ENCODE assay signal across 8 mouse cellular contexts in the genomic region with DNA sequence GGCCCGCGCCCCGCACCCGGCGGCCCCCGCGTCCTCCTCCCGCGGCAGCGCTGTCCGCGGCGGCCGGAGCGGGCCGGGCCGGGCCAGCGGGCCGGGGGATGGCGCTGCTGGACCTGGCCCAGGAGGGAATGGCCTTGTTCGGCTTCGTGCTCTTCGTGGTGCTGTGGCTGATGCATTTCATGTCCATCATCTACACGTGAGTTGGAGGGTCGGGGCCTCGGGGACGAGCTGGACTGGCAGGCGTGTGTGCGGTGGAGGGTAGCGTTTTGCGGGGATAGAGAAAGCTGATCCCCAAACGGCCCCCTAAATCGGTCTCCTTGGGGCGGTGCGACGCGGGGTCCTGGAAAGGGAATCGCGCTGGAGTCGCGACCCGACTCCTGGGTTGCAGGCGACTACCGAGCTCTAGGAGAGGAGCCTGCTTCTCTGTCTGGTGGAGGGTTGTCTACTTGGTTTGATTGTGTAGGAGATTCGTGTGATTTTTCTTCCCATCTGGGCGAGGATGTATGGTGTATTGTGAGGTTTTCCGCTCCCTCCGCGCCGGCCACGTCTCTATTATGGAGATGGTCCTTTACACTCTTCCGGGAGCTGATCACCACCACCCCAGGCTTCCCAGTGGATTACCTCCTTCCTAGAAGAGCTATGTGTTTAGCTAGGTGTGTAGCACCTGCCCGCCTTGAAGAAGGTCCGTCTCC. TPM values are rescaled to one million over a fixed set of nuclear protein-coding genes. Genes with fewer than 3 reads are reported as not detected.
DNase-seq lines count a peak whose midpoint lies in the region; ATAC-seq and TF ChIP-seq lines count a peak whose summit lies in the region.

No protein-coding gene starts in this region.

- no peaks in the 10 kb centered on the region for H3K9me3 ChIP-seq in heart, embryonic 11.5 days (replicated peaks; ENCODE audit: control insufficient read depth, low read length)
- no peaks in the 10 kb centered on the region for H3K9me3 ChIP-seq in lung, embryonic 16.5 days (ENCODE audit: control insufficient read depth, low read length)

- H3K27me3 ChIP-seq in testis, adult 2 months (ENCODE audit: control insufficient read depth, insufficient read depth, low read length): no peaks in the 10 kb centered on the region
- H3K27me3 ChIP-seq in heart, embryonic 11.5 days (ENCODE audit: control insufficient read depth, insufficient read depth, low read length): no peaks in the 10 kb centered on the region
- H3K27me3 ChIP-seq in lung, embryonic 16.5 days (ENCODE audit: control insufficient read depth, insufficient read depth, low read depth, low read length): no peaks in the 10 kb centered on the region

- H3K27ac ChIP-seq in testis, adult 2 months (ENCODE audit: control insufficient read depth, insufficient read depth, low read depth, low read length): peak overlapping the region; percentile 81
- H3K27ac ChIP-seq in heart, embryonic 11.5 days (ENCODE audit: low read depth, low read length): peak overlapping the region; percentile 97
- peak overlapping the region; percentile 93 for H3K27ac ChIP-seq in layer of hippocampus, adult 2 months
- H3K27ac ChIP-seq in lung, embryonic 16.5 days (ENCODE audit: low read length): peak overlapping the region; percentile 96

- peak overlapping the region; percentile 72 for H3K4me2 ChIP-seq in heart, embryonic 11.5 days
- H3K4me2 ChIP-seq in lung, embryonic 16.5 days (ENCODE audit: low read depth, low read length): peak overlapping the region; percentile 71

- no peaks in the 10 kb centered on the region; the same call in none of the 2 replicates for H3K4me1 ChIP-seq in testis, adult 2 months (ENCODE audit: control insufficient read depth, insufficient read depth, low read length)
- H3K4me1 ChIP-seq in heart, embryonic 11.5 days (ENCODE audit: control insufficient read depth, insufficient read depth, low read length): 0 out of 2 replicates have a peak, but pooled peaks cover 4% of the 10 kb centered on the region
- H3K4me1 ChIP-seq in lung, embryonic 16.5 days (replicated peaks; ENCODE audit: control insufficient read depth, insufficient read depth, low read length): peaks cover 10% of the 10 kb centered on the region; the same call in 1 of the 2 replicates

- peak overlapping the region; percentile 93 for H3K9ac ChIP-seq in heart, embryonic 11.5 days (ENCODE audit: low read depth, low read length)
- peak overlapping the region; percentile 99 for H3K9ac ChIP-seq in lung, embryonic 16.5 days (ENCODE audit: low read length)

- H3K4me3 ChIP-seq in testis, adult 2 months (ENCODE audit: control insufficient read depth, low read depth, low read length): peak overlapping the region; percentile 94
- H3K4me3 ChIP-seq in heart, embryonic 11.5 days (ENCODE audit: low read depth, low read length): peak overlapping the region; percentile 97
- peak overlapping the region; percentile 91 for H3K4me3 ChIP-seq in layer of hippocampus, adult 2 months
- peak overlapping the region; percentile 97 for H3K4me3 ChIP-seq in lung, embryonic 16.5 days (ENCODE audit: low read length)

- no peak for DNase-seq in testis, postnatal 10 days (ENCODE audit: low spot score)
- DNase-seq in embryo, embryonic 10 days (ENCODE audit: low spot score): peak; percentile 31
- peak in 1 of 2 experiments; percentile 14 for DNase-seq in layer of hippocampus, adult 2 months (ENCODE audit: low spot score in 2 of 2)
- DNase-seq in right cerebral cortex, postnatal 25 days: peak; percentile 59
- no peak for DNase-seq in urinary bladder, postnatal 4 days (ENCODE audit: low spot score in 2 of 2)

- peak; percentile 17; the same call in 1 of the 2 replicates for ATAC-seq in heart, embryonic 11.5 days (replicated peaks; ENCODE audit: insufficient number of reproducible peaks, low FRiP score, low TSS enrichment)
- peak; percentile 31 for ATAC-seq in lung, embryonic 16.5 days (ENCODE audit: low read depth)

- WGBS in heart, embryonic 11.5 days (ENCODE audit: insufficient replicate concordance): under 1% methylated on average over 53 of the region's 54 CpGs
- WGBS in lung, embryonic 16.5 days: under 1% methylated on average over 42 of the region's 54 CpGs

- H3K36me3 ChIP-seq in testis, adult 2 months (ENCODE audit: control insufficient read depth, insufficient read depth, low read length): no peaks in the 10 kb centered on the region
- no peaks in the 10 kb centered on the region for H3K36me3 ChIP-seq in heart, embryonic 11.5 days (ENCODE audit: control insufficient read depth, insufficient read depth, low read length)
- H3K36me3 ChIP-seq in lung, embryonic 16.5 days (ENCODE audit: control insufficient read depth, insufficient read depth, low read length): no peaks in the 10 kb centered on the region

- no peak; the same call in 1 of the 2 replicates for TF ChIP-seq POLR2A in testis, adult 2 months (IDR thresholded peaks at IDR 0.05; ENCODE audit: control insufficient read depth, low read depth, low read length)

- TF ChIP-seq CTCF in testis, adult 2 months (IDR thresholded peaks at IDR 0.05; ENCODE audit: control insufficient read depth, insufficient read depth, insufficient replicate concordance, low read depth, low read length): no peak
- TF ChIP-seq CTCF in layer of hippocampus, adult 2 months (conservative IDR thresholded peaks at IDR 0.05): no peak

RNA-seq across cellular contexts. Expression of a gene that starts 0.6 kb away (rescaled TPM):
- 7.3 and 9.8 TPM in 2 replicates for polyA plus RNA-seq in testis, adult 2 months (2012; rRNA removed)
- 10.7 and 14.8 TPM in 2 replicates for polyA plus RNA-seq in heart, embryonic 11.5 days (2014; fragmentation: Nextera tagmentation; extraction: Ambion mirVana)
- 10 to 100 TPM; 67.1 to 68.0 TPM for total RNA-seq in layer of hippocampus, adult 2 months (2021)
- 9.7 and 10.5 TPM in 2 replicates for polyA plus RNA-seq in lung, embryonic 16.5 days (2015; fragmentation: Nextera tagmentation; extraction: Ambion mirVana)

RNA-seq across cellular contexts. Expression of a gene that starts 50.9 kb away (rescaled TPM):
- polyA plus RNA-seq in testis, adult 2 months (2012; rRNA removed): 2.6 and 3.0 TPM in 2 replicates
- not detected in 2 replicates for polyA plus RNA-seq in heart, embryonic 11.5 days (2014; fragmentation: Nextera tagmentation; extraction: Ambion mirVana)
- not detected for total RNA-seq in layer of hippocampus, adult 2 months (2021)
- polyA plus RNA-seq in lung, embryonic 16.5 days (2015; fragmentation: Nextera tagmentation; extraction: Ambion mirVana): not detected in 2 replicates

Comparison
In these comparisons a context has a peak if more than half of its experiments do, and no peak if none do; other contexts are left out.
1. DNase-seq: peak in embryo, embryonic 10 days (single experiment) and right cerebral cortex, postnatal 25 days (single experiment); none in testis, postnatal 10 days (single experiment) and urinary bladder, postnatal 4 days (0 of 2).
2. Peak in every context shown above with its lines, with median percentiles within 50 percentile points of each other: H3K27ac ChIP-seq and H3K4me3 ChIP-seq.